8 mouse cellular contexts compared by ENCODE assay signal in genomic region chr10:80674161-80674711, GRCm38 (mm10). TPM values are rescaled to one million over a fixed set of nuclear protein-coding genes. Genes with fewer than 3 reads are reported as not detected.
DNase-seq lines count a peak whose midpoint lies in the region; ATAC-seq and TF ChIP-seq lines count a peak whose summit lies in the region.

No protein-coding gene starts in this region.

- DNase-seq in ovary, postnatal 36 days (ENCODE audit: low spot score) = peak; percentile 47
- DNase-seq in ovary, postnatal 14 days (ENCODE audit: low spot score) = no peak
- peak; percentile 79 for DNase-seq in fibroblast of lung, adult 2 months (ENCODE audit: low read depth)
- DNase-seq in left cerebral cortex, adult 18-20 months (ENCODE audit: low spot score in 2 of 2) = no peak

- 0 out of 2 replicates have a peak overlapping the region, but pooled peaks have one; percentile 85 for H3K27ac ChIP-seq in hindbrain, embryonic 12.5 days
- H3K27ac ChIP-seq in limb, embryonic 15.5 days = peak overlapping the region; percentile 62

- peak overlapping the region; percentile 97 for H3K9ac ChIP-seq in hindbrain, embryonic 12.5 days
- H3K9ac ChIP-seq in limb, embryonic 15.5 days = peak overlapping the region; percentile 98; the same call in 1 of the 2 replicates

- ATAC-seq in hindbrain, embryonic 12.5 days (ENCODE audit: low FRiP score) = no peak
- ATAC-seq in limb, embryonic 15.5 days (ENCODE audit: insufficient number of reproducible peaks, low FRiP score, low TSS enrichment, low read depth) = no peak
- ATAC-seq in inflammation-experienced regulatory T-cells, adult 6 months = no peak

- TF ChIP-seq POLR2A in myocyte (IDR thresholded peaks at IDR 0.05; ENCODE audit: insufficient read length, low read depth) = no peak

- H3K4me2 ChIP-seq in hindbrain, embryonic 12.5 days (replicated peaks) = peak overlapping the region; percentile 96
- peak overlapping the region; percentile 58 for H3K4me2 ChIP-seq in limb, embryonic 15.5 days
- peak overlapping the region; percentile 78 for H3K4me2 ChIP-seq in myocyte (ENCODE audit: low read depth)

- peaks cover 26% of the 10 kb centered on the region for H3K36me3 ChIP-seq in hindbrain, embryonic 12.5 days
- H3K36me3 ChIP-seq in limb, embryonic 15.5 days = peaks cover 35% of the 10 kb centered on the region
- peaks cover 11% of the 10 kb centered on the region for H3K36me3 ChIP-seq in myocyte (ENCODE audit: control insufficient read depth, insufficient read depth)

- H3K4me1 ChIP-seq in hindbrain, embryonic 12.5 days = peaks cover 61% of the 10 kb centered on the region
- H3K4me1 ChIP-seq in limb, embryonic 15.5 days = peaks cover 82% of the 10 kb centered on the region

- H3K27me3 ChIP-seq in hindbrain, embryonic 12.5 days = no peaks in the 10 kb centered on the region
- H3K27me3 ChIP-seq in limb, embryonic 15.5 days = no peaks in the 10 kb centered on the region
- no peaks in the 10 kb centered on the region for H3K27me3 ChIP-seq in myocyte (ENCODE audit: control insufficient read depth, insufficient read depth, insufficient read length)

- peak overlapping the region; percentile 72 for H3K4me3 ChIP-seq in hindbrain, embryonic 12.5 days
- H3K4me3 ChIP-seq in limb, embryonic 15.5 days = peak overlapping the region; percentile 95
- peak overlapping the region; percentile 62 for H3K4me3 ChIP-seq in myocyte

- peak overlapping the region; percentile 50 for H3ac ChIP-seq in myocyte (ENCODE audit: control insufficient read depth, insufficient read length)

- H3K79me2 ChIP-seq in myocyte (ENCODE audit: control insufficient read depth, insufficient read depth) = peaks cover 41% of the 10 kb centered on the region

- no peaks in the 10 kb centered on the region for H3K9me3 ChIP-seq in hindbrain, embryonic 12.5 days (replicated peaks)
- no peaks in the 10 kb centered on the region for H3K9me3 ChIP-seq in limb, embryonic 15.5 days

- 66% methylated on average over 5 of the region's 5 CpGs for WGBS in hindbrain, embryonic 12.5 days
- WGBS in limb, embryonic 15.5 days = 52% methylated on average over 5 of the region's 5 CpGs

TF ChIP-seq in myocyte, 11 proteins besides CTCF, POLR2A, EP300 and RAD21:
- no peak for TF ChIP-seq MAX (IDR thresholded peaks at IDR 0.05; ENCODE audit: low read depth)
- TF ChIP-seq TCF12 (IDR thresholded peaks at IDR 0.05; ENCODE audit: insufficient read depth, poor library complexity, severe bottlenecking) = no peak
- no peak for TF ChIP-seq USF1 (IDR thresholded peaks at IDR 0.05; ENCODE audit: low read depth)
- TF ChIP-seq MYOD1 (IDR thresholded peaks at IDR 0.05; ENCODE audit: control insufficient read depth in 1 of 3, insufficient read length in 2 of 3, low read depth in 2 of 3) = no peak
- peak in 1 of 3 experiments; percentile 12 for TF ChIP-seq MYOG (IDR thresholded peaks at IDR 0.05; ENCODE audit: control insufficient read depth in 1 of 3, insufficient read depth in 1 of 3, insufficient read length in 2 of 3, low read depth in 2 of 3)
- TF ChIP-seq TCF3 (IDR thresholded peaks at IDR 0.05; ENCODE audit: insufficient read length, low read depth) = no peak
- no peak for TF ChIP-seq CEBPB (IDR thresholded peaks at IDR 0.05; ENCODE audit: insufficient read depth, poor library complexity, severe bottlenecking)
- no peak for TF ChIP-seq SRF (IDR thresholded peaks at IDR 0.05; ENCODE audit: control insufficient read depth, insufficient read length, low read depth)
- TF ChIP-seq REST (IDR thresholded peaks at IDR 0.05; ENCODE audit: insufficient read depth, insufficient read length) = no peak
- peak; percentile 19 for TF ChIP-seq POLR2AphosphoS2 (IDR thresholded peaks at IDR 0.05; ENCODE audit: insufficient read length, low read depth)
TF ChIP-seq in myocyte: peak in this region for 2.

RNA-seq across cellular contexts. Expression of gene Mknk2, which starts 3.7 kb away (rescaled TPM):
- polyA plus RNA-seq in hindbrain, embryonic 12.5 days (2016; fragmentation: Nextera tagmentation; extraction: Ambion mirVana) = 88.1 and 90.3 TPM in 2 replicates
- 90.1 and 97.5 TPM in 2 replicates for polyA plus RNA-seq in limb, embryonic 15.5 days (2015; fragmentation: Nextera tagmentation; extraction: Ambion mirVana)
- polyA plus RNA-seq in myocyte (2012; fragmentation: generic; extraction: Trizol) = 119 TPM
- 10 to 100 TPM; 50.3 to 61.4 (median 50.9) TPM for polyA plus RNA-seq in inflammation-experienced regulatory T-cells, adult 6 months (2017; shearing (Covaris generic))
- 10 to 100 TPM; 43.3 to 47.7 TPM for total RNA-seq in left cerebral cortex, adult 18-20 months (2021)

RNA-seq across cellular contexts. Expression of gene Btbd2, which starts 17.4 kb away (rescaled TPM):
- polyA plus RNA-seq in hindbrain, embryonic 12.5 days (2016; fragmentation: Nextera tagmentation; extraction: Ambion mirVana) = 87.8 and 96.4 TPM in 2 replicates
- polyA plus RNA-seq in limb, embryonic 15.5 days (2015; fragmentation: Nextera tagmentation; extraction: Ambion mirVana) = 54.7 and 68.2 TPM in 2 replicates
- polyA plus RNA-seq in myocyte (2012; fragmentation: generic; extraction: Trizol) = 55.9 TPM
- 10 to 100 TPM in 1 of 3 experiments, 1 to 10 TPM in 2; 3.4 to 10.4 (median 9.2) TPM for polyA plus RNA-seq in inflammation-experienced regulatory T-cells, adult 6 months (2017; shearing (Covaris generic))
- total RNA-seq in left cerebral cortex, adult 18-20 months (2021) = 10 to 100 TPM; 87.6 to 93.8 TPM

RNA-seq across cellular contexts. Expression of gene Mob3a, which starts 27.5 kb away (rescaled TPM):
- 56.5 and 62.9 TPM in 2 replicates for polyA plus RNA-seq in hindbrain, embryonic 12.5 days (2016; fragmentation: Nextera tagmentation; extraction: Ambion mirVana)
- polyA plus RNA-seq in limb, embryonic 15.5 days (2015; fragmentation: Nextera tagmentation; extraction: Ambion mirVana) = 55.8 and 57.7 TPM in 2 replicates
- 25.1 TPM for polyA plus RNA-seq in myocyte (2012; fragmentation: generic; extraction: Trizol)
- 100 to 1,000 TPM; 190 to 248 (median 240) TPM for polyA plus RNA-seq in inflammation-experienced regulatory T-cells, adult 6 months (2017; shearing (Covaris generic))
- total RNA-seq in left cerebral cortex, adult 18-20 months (2021) = 10 to 100 TPM; 17.1 to 17.2 TPM

RNA-seq across cellular contexts. Expression of gene Izumo4, which starts 27.7 kb away (rescaled TPM):
- 27.1 and 30.5 TPM in 2 replicates for polyA plus RNA-seq in hindbrain, embryonic 12.5 days (2016; fragmentation: Nextera tagmentation; extraction: Ambion mirVana)
- polyA plus RNA-seq in limb, embryonic 15.5 days (2015; fragmentation: Nextera tagmentation; extraction: Ambion mirVana) = 25.9 and 31.0 TPM in 2 replicates
- polyA plus RNA-seq in myocyte (2012; fragmentation: generic; extraction: Trizol) = 1.9 TPM
- 100 to 1,000 TPM in 2 of 3 experiments, 10 to 100 TPM in 1; 71.4 to 109 (median 107) TPM for polyA plus RNA-seq in inflammation-experienced regulatory T-cells, adult 6 months (2017; shearing (Covaris generic))
- 10 to 100 TPM; 42.6 to 45.2 TPM for total RNA-seq in left cerebral cortex, adult 18-20 months (2021)

RNA-seq across cellular contexts. Expression of gene Csnk1g2, which starts 51.6 kb away (rescaled TPM):
- 190 and 192 TPM in 2 replicates for polyA plus RNA-seq in hindbrain, embryonic 12.5 days (2016; fragmentation: Nextera tagmentation; extraction: Ambion mirVana)
- polyA plus RNA-seq in limb, embryonic 15.5 days (2015; fragmentation: Nextera tagmentation; extraction: Ambion mirVana) = 126 and 148 TPM in 2 replicates
- 178 TPM for polyA plus RNA-seq in myocyte (2012; fragmentation: generic; extraction: Trizol)
- polyA plus RNA-seq in inflammation-experienced regulatory T-cells, adult 6 months (2017; shearing (Covaris generic)) = 10 to 100 TPM; 11.7 to 16.3 (median 13.2) TPM
- total RNA-seq in left cerebral cortex, adult 18-20 months (2021) = 100 to 1,000 TPM; 253 to 267 TPM

Comparison
In these comparisons a context has a peak if more than half of its experiments do, and no peak if none do; other contexts are left out.
1. DNase-seq: peak in ovary, postnatal 36 days (single experiment) and fibroblast of lung, adult 2 months (single experiment); none in ovary, postnatal 14 days (single experiment) and left cerebral cortex, adult 18-20 months (0 of 2).
2. Peak in every context shown above with its lines, with median percentiles within 50 percentile points of each other: H3K4me2 ChIP-seq and H3K4me3 ChIP-seq.